Mouse (Mus musculus) hindbrain, embryonic 11.5 days (tissue): ENCODE data around the gene Rcan3. TPM values are rescaled to one million over a fixed set of nuclear protein-coding genes. Genes with fewer than 3 reads are reported as not detected.

Source experiments
- ATAC-seq: fragments of 200-750 bp; cut with Nextera tagmentation; 2 replicates; pipeline ENCODE4 v1.8.0; 2017; ENCODE audit warnings: mild to moderate bottlenecking, moderate TSS enrichment, moderate library complexity; ENCODE audit not compliant: low FRiP score
- DNase-seq: peaks from one replicate; pipeline ENCODE4 v3.0.0-alpha.2; 2015; ENCODE audit warnings: low spot score
- H3K27ac ChIP-seq: fragments of 300-500 bp; sonication (generic); 2 replicates; pipeline ENCODE4 v1.5.1; 2014; ENCODE audit warnings: mild to moderate bottlenecking, low read depth, low read length
- H3K27me3 ChIP-seq: fragments of 300-500 bp; sonication (generic); 2 replicates; pipeline ENCODE4 v1.6.1; 2014; ENCODE audit warnings: mild to moderate bottlenecking, low read length, moderate library complexity, mixed read lengths; ENCODE audit not compliant: control insufficient read depth, insufficient read depth
- H3K36me3 ChIP-seq: fragments of 300-500 bp; sonication (generic); 2 replicates; pipeline ENCODE4 v1.6.1; 2014; ENCODE audit warnings: mild to moderate bottlenecking, low read length, moderate library complexity, mixed read lengths; ENCODE audit not compliant: control insufficient read depth, insufficient read depth
- H3K4me1 ChIP-seq: fragments of 300-500 bp; sonication (generic); replicated peaks from 2 replicates; pipeline ENCODE4 v1.6.1; 2014; ENCODE audit warnings: low read length, mixed read lengths; ENCODE audit not compliant: control insufficient read depth, insufficient read depth
- H3K4me2 ChIP-seq: fragments of 300-500 bp; sonication (generic); replicated peaks from 2 replicates; pipeline ENCODE4 v1.6.1; 2014; ENCODE audit warnings: mild to moderate bottlenecking, low read depth, low read length
- H3K4me3 ChIP-seq: fragments of 300-500 bp; sonication (generic); 2 replicates; pipeline ENCODE4 v1.5.1; 2014; ENCODE audit warnings: low read depth, low read length
- H3K9ac ChIP-seq: fragments of 300-500 bp; sonication (generic); 2 replicates; pipeline ENCODE4 v1.6.1; 2014; ENCODE audit warnings: low read depth, low read length
- H3K9me3 ChIP-seq: fragments of 300-500 bp; sonication (generic); 2 replicates; pipeline ENCODE4 v1.6.1; 2016; ENCODE audit warnings: low read length; ENCODE audit not compliant: control insufficient read depth
- WGBS: fragments of 180-500 bp; shearing (Covaris S2); extraction: QIAGEN DNeasy Blood & Tissue Kit; methylation state at CpG from one replicate; pipeline ENCODE4 v1.1.7; 2014; 5-methylcytosine and 5-hydroxymethylcytosine counted together
- polyA plus RNA-seq: library from polyadenylated mRNA; unstranded; fragments of >200 nt; fragmentation: Nextera tagmentation; extraction: Ambion mirVana; gene quantifications from 2 replicates; pipeline ENCODE4 v1.2.1, GENCODE M21; 2014

The Rcan3 gene
- polyA plus RNA-seq, 1 experiment from 2014 or later: 13.9 TPM

DNA sequence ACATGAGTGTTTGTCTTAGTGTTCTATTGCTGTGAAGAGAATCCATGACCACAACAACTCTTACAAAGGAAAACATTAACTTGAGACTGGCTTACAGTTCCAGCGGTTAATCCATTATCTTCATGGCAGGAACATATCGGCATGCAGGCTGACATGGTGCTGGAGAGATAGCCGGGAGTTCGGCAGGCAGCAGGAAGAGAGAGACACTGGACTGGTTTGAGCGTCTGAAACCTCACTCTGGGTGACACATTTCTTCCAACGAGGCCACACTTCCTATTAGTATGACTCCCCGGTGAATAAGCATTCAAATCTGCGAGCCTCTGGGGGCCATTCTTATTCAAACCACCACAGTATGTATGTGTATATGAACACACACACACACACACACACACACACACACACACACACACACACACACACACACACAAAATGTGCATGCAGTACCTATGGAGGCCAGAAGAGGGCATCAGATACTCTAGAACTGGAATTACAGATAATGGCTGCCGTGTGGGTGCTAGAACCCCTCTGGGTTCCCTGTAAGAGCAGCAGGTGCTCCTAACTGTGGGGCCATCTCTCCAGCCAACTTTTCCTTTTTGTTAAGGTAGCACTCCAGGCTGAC lies 6.4 kb upstream of the Rcan3 start:
- WGBS: 58% methylated on average over 9 of the region's 9 CpGs

GRCm38 (mm10) chr4:135439188-135439647 lies 5.6 kb upstream of the Rcan3 start:
- ATAC-seq: peak; percentile 40; the same call in 1 of the 2 replicates
- WGBS: 6% methylated on average over 15 of the region's 15 CpGs
- H3K36me3 ChIP-seq: no peaks in the 10 kb centered on the region
- no peak overlapping the region for H3K4me2 ChIP-seq
- H3K27ac ChIP-seq: no peak overlapping the region
- H3K4me1 ChIP-seq: no peaks in the 10 kb centered on the region
- H3K4me3 ChIP-seq: no peak overlapping the region
- H3K9me3 ChIP-seq: no peaks in the 10 kb centered on the region
- H3K27me3 ChIP-seq: no peaks in the 10 kb centered on the region
- H3K9ac ChIP-seq: no peak overlapping the region
- DNase-seq: peak; percentile 71

More for the DNA sequence above, 6.4 kb upstream of the Rcan3 start:
- Histone ChIP-seq H3K4me3 (no peak overlapping the region), H3K9ac (no peak overlapping the region), H3K36me3 (no peaks in the 10 kb centered on the region), H3K9me3 (no peaks in the 10 kb centered on the region), H3K4me2 (no peak overlapping the region), H3K27me3 (no peaks in the 10 kb centered on the region), H3K27ac (no peak overlapping the region), H3K4me1 (no peaks in the 10 kb centered on the region)
- no peak for ATAC-seq
- peak; percentile 57 for DNase-seq

GRCm38 (mm10) chr4:135437924-135438323 lies 4.3 kb upstream of the Rcan3 start:
- no peak overlapping the region for H3K27ac ChIP-seq
- no peaks in the 10 kb centered on the region for H3K27me3 ChIP-seq
- no peak overlapping the region for H3K4me3 ChIP-seq
- 0 out of 2 replicates have a peak, but pooled peaks cover 2% of the 10 kb centered on the region for H3K4me1 ChIP-seq
- H3K9ac ChIP-seq: no peak overlapping the region
- ATAC-seq: no peak
- DNase-seq: no peak
- H3K36me3 ChIP-seq: no peaks in the 10 kb centered on the region
- no peaks in the 10 kb centered on the region for H3K9me3 ChIP-seq
- no peak overlapping the region for H3K4me2 ChIP-seq

DNA sequence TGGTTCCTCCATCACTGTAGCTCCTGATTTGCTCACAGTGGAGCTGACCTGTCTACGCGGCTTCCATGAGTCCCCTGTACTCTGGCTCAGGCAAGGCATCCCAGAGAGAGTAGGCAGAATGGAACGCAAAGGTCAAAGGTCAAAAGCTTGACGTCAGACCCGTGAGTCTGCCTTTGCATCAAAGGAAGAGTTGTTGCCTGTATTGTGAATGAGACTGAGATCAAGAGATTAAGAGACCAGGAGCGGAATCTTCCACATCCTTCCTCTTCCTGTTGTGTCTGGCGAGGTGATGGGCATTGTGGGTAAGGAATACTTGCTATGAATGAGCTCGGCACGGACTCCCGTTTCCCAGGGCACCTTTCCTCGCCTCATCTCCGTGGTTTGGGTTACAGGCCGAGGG lies 2.6 kb upstream of the Rcan3 start:
- no peak overlapping the region for H3K4me2 ChIP-seq
- ATAC-seq (no peak), DNase-seq (peak; percentile 9)

DNA sequence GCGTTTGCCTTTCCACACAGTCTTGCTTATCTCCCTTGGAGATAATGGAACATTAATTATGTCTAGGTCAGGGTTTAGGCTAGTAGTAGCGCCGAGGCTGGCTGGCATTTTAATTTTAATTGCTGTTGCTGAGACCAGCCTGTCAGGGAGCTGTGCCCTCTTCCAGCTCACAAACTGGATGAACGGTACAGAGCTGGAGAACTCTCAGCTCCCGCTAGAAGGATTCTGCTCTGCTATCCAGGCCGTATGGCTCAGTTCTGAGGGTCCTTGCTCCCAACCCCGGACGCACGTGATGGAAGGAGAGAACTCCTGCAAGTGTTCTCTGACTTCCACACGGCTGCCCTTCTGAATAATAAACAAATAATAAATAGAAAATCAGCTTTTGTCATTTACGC lies 739 bp upstream of the Rcan3 start:
- no peaks in the 10 kb centered on the region for H3K9me3 ChIP-seq
- H3K4me1 ChIP-seq: 0 out of 2 replicates have a peak, but pooled peaks cover 2% of the 10 kb centered on the region
- DNase-seq: peak; percentile 31
- H3K27ac ChIP-seq: 0 out of 2 replicates have a peak overlapping the region, but pooled peaks have one; percentile 36
- H3K4me2 ChIP-seq: peak overlapping the region; percentile 94
- H3K27me3 ChIP-seq: no peaks in the 10 kb centered on the region
- whole genome bisulfite sequencing: 33% methylated on average over 11 of the region's 11 CpGs
- no peaks in the 10 kb centered on the region for H3K36me3 ChIP-seq
- H3K9ac ChIP-seq: peak overlapping the region; percentile 65
- peak overlapping the region; percentile 68 for H3K4me3 ChIP-seq
- ATAC-seq: no peak

More for the DNA sequence above, 2.6 kb upstream of the Rcan3 start:
- H3K9me3 ChIP-seq: no peaks in the 10 kb centered on the region
- H3K4me1 ChIP-seq: 0 out of 2 replicates have a peak, but pooled peaks cover 2% of the 10 kb centered on the region
- H3K9ac ChIP-seq: no peak overlapping the region
- H3K36me3 ChIP-seq: no peaks in the 10 kb centered on the region
- no peaks in the 10 kb centered on the region for H3K27me3 ChIP-seq
- H3K4me3 ChIP-seq: no peak overlapping the region
- 57% methylated on average over 13 of the region's 13 CpGs for WGBS
- no peak overlapping the region for H3K27ac ChIP-seq

DNA sequence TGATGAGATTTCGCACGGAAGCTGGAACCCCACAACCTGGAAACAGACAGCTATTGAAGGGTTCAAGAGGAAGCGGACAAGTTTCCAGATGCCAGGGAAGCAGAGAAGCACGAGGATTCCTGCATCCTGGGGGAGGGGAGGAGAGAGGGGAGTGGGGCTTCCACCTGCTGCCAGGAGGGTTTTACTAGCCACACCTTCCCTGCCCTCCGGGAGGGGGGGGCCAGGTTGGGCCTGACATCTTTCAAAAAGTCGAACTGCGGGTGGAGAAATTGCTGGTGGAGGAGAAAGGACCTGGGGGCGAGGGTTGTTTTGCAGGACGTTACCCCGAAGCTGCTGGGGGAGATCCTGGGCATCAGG lies 589 bp downstream of the Rcan3 start:
- WGBS: 9% methylated on average over 10 of the region's 10 CpGs
- H3K4me2 ChIP-seq: peak overlapping the region; percentile 94
- peak overlapping the region; percentile 68 for H3K4me3 ChIP-seq
- H3K27me3 ChIP-seq: no peaks in the 10 kb centered on the region
- 0 out of 2 replicates have a peak, but pooled peaks cover 2% of the 10 kb centered on the region for H3K4me1 ChIP-seq
- no peak for ATAC-seq
- no peaks in the 10 kb centered on the region for H3K36me3 ChIP-seq
- no peak overlapping the region for H3K27ac ChIP-seq
- no peaks in the 10 kb centered on the region for H3K9me3 ChIP-seq
- DNase-seq: no peak
- H3K9ac ChIP-seq: peak overlapping the region; percentile 84

GRCm38 (mm10) chr4:135429990-135430760 lies 3.5 kb downstream of the Rcan3 start:
- DNase-seq: no peak
- H3K36me3 ChIP-seq: no peaks in the 10 kb centered on the region
- 80% methylated on average over 8 of the region's 8 CpGs for WGBS
- H3K27ac ChIP-seq: no peak overlapping the region
- no peak overlapping the region for H3K9ac ChIP-seq
- no peaks in the 10 kb centered on the region for H3K9me3 ChIP-seq
- no peak for ATAC-seq
- no peak overlapping the region for H3K4me2 ChIP-seq
- no peak overlapping the region for H3K4me3 ChIP-seq
- 0 out of 2 replicates have a peak, but pooled peaks cover 2% of the 10 kb centered on the region for H3K4me1 ChIP-seq
- H3K27me3 ChIP-seq: no peaks in the 10 kb centered on the region

DNA sequence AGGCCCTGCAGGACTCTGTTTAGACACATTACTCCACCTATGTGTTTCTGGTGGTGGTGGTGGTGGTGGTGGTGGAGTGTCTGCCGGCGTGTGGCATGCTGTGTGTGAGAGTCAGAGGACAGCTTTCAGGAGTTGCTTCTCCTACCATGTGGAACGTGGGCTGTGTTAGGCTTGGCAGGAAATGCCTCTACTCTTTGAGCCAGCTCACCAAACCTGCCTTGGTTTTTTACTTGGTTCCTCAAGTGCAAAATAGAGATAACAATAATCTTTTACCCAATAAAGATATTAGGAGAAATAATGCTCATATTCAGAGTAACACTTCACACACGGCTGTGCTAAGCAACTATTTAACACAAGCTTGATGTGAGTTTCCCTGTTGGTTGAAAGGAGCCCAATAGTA lies 4.3 kb downstream of the Rcan3 start:
- DNase-seq (no peak), ATAC-seq (no peak)
- no peak overlapping the region for H3K27ac ChIP-seq
- H3K27me3 ChIP-seq: no peaks in the 10 kb centered on the region
- no peak overlapping the region for H3K4me2 ChIP-seq
- H3K4me1 ChIP-seq: 0 out of 2 replicates have a peak, but pooled peaks cover 2% of the 10 kb centered on the region
- H3K36me3 ChIP-seq: no peaks in the 10 kb centered on the region
- no peak overlapping the region for H3K9ac ChIP-seq
- 88% methylated on average over 4 of the region's 4 CpGs for WGBS
- no peaks in the 10 kb centered on the region for H3K9me3 ChIP-seq
- no peak overlapping the region for H3K4me3 ChIP-seq
